Mouse (Mus musculus): ENCODE measurements around the gene Resp18. TPM values are rescaled to one million over a fixed set of nuclear protein-coding genes. Genes with fewer than 3 reads are reported as not detected.
A peak's percentile ranks its signal among the peaks of the same experiment; 100 is the strongest.

The Resp18 gene
- total and polyA plus RNA-seq, 2 experiments from 2014 or later: 332 to 409 TPM

- H3K4me3 ChIP-seq (ENCODE audit: low read depth, low read length): no peak overlapping the region
- no peak overlapping the region for H3K9ac ChIP-seq (replicated peaks; ENCODE audit: low read length, poor library complexity, severe bottlenecking)
- H3K27me3 ChIP-seq (ENCODE audit: insufficient read depth, low read length): no peaks in the 10 kb centered on the region; the same call in 1 of the 2 replicates
- DNase-seq (ENCODE audit: low spot score): no peak
- no peaks in the 10 kb centered on the region for H3K9me3 ChIP-seq (ENCODE audit: low read length)
- no peak overlapping the region for H3K27ac ChIP-seq (ENCODE audit: low read depth, low read length)
- no peak for TF ChIP-seq CTCF (IDR thresholded peaks at IDR 0.05)
- no peak for ATAC-seq (ENCODE audit: low FRiP score)
- H3K36me3 ChIP-seq (ENCODE audit: insufficient read depth, low read length): peaks cover 6% of the 10 kb centered on the region
- H3K4me1 ChIP-seq (ENCODE audit: insufficient read depth, low read length): peaks cover 2% of the 10 kb centered on the region; the same call in 1 of the 2 replicates
- no peak overlapping the region for H3K4me2 ChIP-seq (ENCODE audit: low read depth, low read length, poor library complexity, severe bottlenecking)
These were observed 16.9 kb downstream of the Resp18 start for GRCm38 (mm10) chr1:75261278-75261677.

- ATAC-seq (ENCODE audit: low FRiP score) (no peak), DNase-seq (ENCODE audit: low spot score) (no peak)
- Histone ChIP-seq H3K4me3 (ENCODE audit: low read depth, low read length) (no peak overlapping the region), H3K4me2 (ENCODE audit: low read depth, low read length, poor library complexity, severe bottlenecking) (no peak overlapping the region), H3K27ac (ENCODE audit: low read depth, low read length) (no peak overlapping the region), H3K36me3 (ENCODE audit: insufficient read depth, low read length) (peaks cover 6% of the 10 kb centered on the region), H3K9me3 (ENCODE audit: low read length) (no peaks in the 10 kb centered on the region), H3K4me1 (ENCODE audit: insufficient read depth, low read length) (no peaks in the 10 kb centered on the region), H3K9ac (replicated peaks; ENCODE audit: low read length, poor library complexity, severe bottlenecking) (no peak overlapping the region), H3K27me3 (ENCODE audit: insufficient read depth, low read length) (no peaks in the 10 kb centered on the region)
- TF ChIP-seq CTCF (IDR thresholded peaks at IDR 0.05): no peak
- WGBS: 72% methylated on average over 10 of the region's 10 CpGs
These were observed 22.6 kb downstream of the Resp18 start for GRCm38 (mm10) chr1:75255516-75256046.

GRCm38 (mm10) chr1:75254625-75255013 lies 23.6 kb downstream of the Resp18 start:
- ATAC-seq (ENCODE audit: low FRiP score): 0 out of 2 replicates have a peak, but pooled peaks have one; percentile 5
- Histone ChIP-seq H3K9me3 (ENCODE audit: low read length) (no peaks in the 10 kb centered on the region), H3K36me3 (ENCODE audit: insufficient read depth, low read length) (peaks cover 6% of the 10 kb centered on the region), H3K27me3 (ENCODE audit: insufficient read depth, low read length) (no peaks in the 10 kb centered on the region), H3K27ac (ENCODE audit: low read depth, low read length) (no peak overlapping the region), H3K4me1 (ENCODE audit: insufficient read depth, low read length) (no peaks in the 10 kb centered on the region), H3K4me3 (ENCODE audit: low read depth, low read length) (no peak overlapping the region), H3K4me2 (ENCODE audit: low read depth, low read length, poor library complexity, severe bottlenecking) (no peak overlapping the region), H3K9ac (replicated peaks; ENCODE audit: low read length, poor library complexity, severe bottlenecking) (no peak overlapping the region)
- no peak for TF ChIP-seq CTCF (IDR thresholded peaks at IDR 0.05)
- DNase-seq (ENCODE audit: low spot score): no peak
- WGBS: 63% methylated on average over 8 of the region's 8 CpGs

GRCm38 (mm10) chr1:75253849-75254624 lies 24.2 kb downstream of the Resp18 start:
- Histone ChIP-seq H3K27ac (ENCODE audit: low read depth, low read length) (0 out of 2 replicates have a peak overlapping the region, but pooled peaks have one; percentile 26), H3K4me2 (ENCODE audit: low read depth, low read length, poor library complexity, severe bottlenecking) (no peak overlapping the region), H3K9me3 (ENCODE audit: low read length) (no peaks in the 10 kb centered on the region), H3K36me3 (ENCODE audit: insufficient read depth, low read length) (peaks cover 3% of the 10 kb centered on the region), H3K9ac (replicated peaks; ENCODE audit: low read length, poor library complexity, severe bottlenecking) (no peak overlapping the region), H3K4me3 (ENCODE audit: low read depth, low read length) (no peak overlapping the region), H3K4me1 (ENCODE audit: insufficient read depth, low read length) (no peaks in the 10 kb centered on the region), H3K27me3 (ENCODE audit: insufficient read depth, low read length) (no peaks in the 10 kb centered on the region)
- WGBS: 64% methylated on average over 16 of the region's 16 CpGs
- ATAC-seq (ENCODE audit: low FRiP score) (no peak), DNase-seq (ENCODE audit: low spot score) (peak; percentile 75)
- peak; percentile 96 for TF ChIP-seq CTCF (IDR thresholded peaks at IDR 0.05)

- WGBS: 81% methylated on average over 16 of the region's 16 CpGs
- Histone ChIP-seq H3K27me3 (ENCODE audit: insufficient read depth, low read length) (no peaks in the 10 kb centered on the region), H3K9me3 (ENCODE audit: low read length) (no peaks in the 10 kb centered on the region), H3K27ac (ENCODE audit: low read depth, low read length) (no peak overlapping the region), H3K9ac (replicated peaks; ENCODE audit: low read length, poor library complexity, severe bottlenecking) (no peak overlapping the region), H3K36me3 (ENCODE audit: insufficient read depth, low read length) (no peaks in the 10 kb centered on the region), H3K4me2 (ENCODE audit: low read depth, low read length, poor library complexity, severe bottlenecking) (no peak overlapping the region), H3K4me1 (ENCODE audit: insufficient read depth, low read length) (no peaks in the 10 kb centered on the region), H3K4me3 (ENCODE audit: low read depth, low read length) (no peak overlapping the region)
- ATAC-seq (ENCODE audit: low FRiP score) (no peak), DNase-seq (ENCODE audit: low spot score) (no peak)
- peak; percentile 28; the same call in 1 of the 2 replicates for TF ChIP-seq CTCF (IDR thresholded peaks at IDR 0.05)
These were observed 25.2 kb downstream of the Resp18 start for GRCm38 (mm10) chr1:75253029-75253428.

- no peak overlapping the region for H3K9ac ChIP-seq (replicated peaks; ENCODE audit: low read length, poor library complexity, severe bottlenecking)
- H3K4me1 ChIP-seq (ENCODE audit: insufficient read depth, low read length): no peaks in the 10 kb centered on the region
- WGBS: 74% methylated on average over 13 of the region's 13 CpGs
- H3K4me3 ChIP-seq (ENCODE audit: low read depth, low read length): no peak overlapping the region
- DNase-seq (ENCODE audit: low spot score) (no peak), ATAC-seq (ENCODE audit: low FRiP score) (no peak)
- no peak overlapping the region for H3K27ac ChIP-seq (ENCODE audit: low read depth, low read length)
- no peak for TF ChIP-seq CTCF (IDR thresholded peaks at IDR 0.05)
- H3K36me3 ChIP-seq (ENCODE audit: insufficient read depth, low read length): no peaks in the 10 kb centered on the region
- no peak overlapping the region for H3K4me2 ChIP-seq (ENCODE audit: low read depth, low read length, poor library complexity, severe bottlenecking)
- H3K9me3 ChIP-seq (ENCODE audit: low read length): no peaks in the 10 kb centered on the region
- no peaks in the 10 kb centered on the region for H3K27me3 ChIP-seq (ENCODE audit: insufficient read depth, low read length)
These were observed 25.9 kb downstream of the Resp18 start for GRCm38 (mm10) chr1:75252308-75252707.
